Mouse (Mus musculus) c-Kit-positive CD71-negative TER-119-negative erythroid progenitor cells, embryonic 14.5 days (primary cell): Measurements from ENCODE around the gene Sipa1l1.

Experiments
- DNase-seq: peaks from one replicate; pipeline ENCODE4 v3.0.0-alpha.2; 2013; ENCODE audit warnings: low read depth

The Sipa1l1 gene

GRCm38 (mm10) chr12:82247371-82248258 is 78.5 kb downstream of the Sipa1l1 start:
- DNase-seq, result no peak

GRCm38 (mm10) chr12:82248501-82248900 is 79.4 kb downstream of the Sipa1l1 start:
- DNase-seq, result no peak

DNA sequence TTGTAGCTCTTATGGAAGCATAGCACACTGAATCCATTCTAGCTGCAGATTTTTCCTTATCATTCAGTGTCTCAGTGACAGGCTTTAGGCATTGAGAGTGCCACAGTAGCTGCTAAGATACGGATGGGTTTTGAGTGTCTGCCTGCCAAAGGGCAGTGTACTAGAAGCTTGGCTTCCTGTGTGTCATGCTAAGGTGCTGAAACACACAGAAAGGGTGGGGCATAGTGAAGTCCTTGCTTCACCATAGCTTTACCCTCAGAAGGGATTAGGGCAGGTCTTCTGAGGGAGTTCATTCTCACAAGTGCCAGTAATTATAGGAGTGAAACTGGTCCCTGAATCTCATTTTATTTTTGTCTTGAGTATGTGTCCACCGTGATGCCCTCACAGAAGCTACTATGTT is 82.2 kb downstream of the Sipa1l1 start:
- no peak for DNase-seq

GRCm38 (mm10) chr12:82254076-82254475 is 85.0 kb downstream of the Sipa1l1 start:
- DNase-seq, result no peak

DNA sequence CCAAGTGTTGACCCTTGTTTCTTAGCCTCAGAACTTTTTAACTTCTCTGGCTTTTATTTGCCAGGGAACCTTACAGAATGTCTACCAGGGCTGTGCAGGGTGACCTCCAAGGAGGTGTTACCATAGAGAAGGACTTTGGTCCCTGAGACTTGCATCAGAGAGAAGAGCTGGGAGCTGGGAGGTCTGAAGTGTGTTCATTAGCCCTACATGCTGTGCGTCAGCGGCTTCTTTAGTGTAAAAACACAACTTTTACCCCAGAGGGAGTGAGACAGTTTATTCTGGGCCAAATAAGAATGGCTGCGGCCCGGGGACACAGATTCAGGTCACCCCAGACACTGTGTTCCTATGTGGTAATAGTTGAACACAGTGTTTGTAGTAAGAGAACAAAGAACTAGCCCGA is 86.9 kb downstream of the Sipa1l1 start:
- DNase-seq, result no peak

DNA sequence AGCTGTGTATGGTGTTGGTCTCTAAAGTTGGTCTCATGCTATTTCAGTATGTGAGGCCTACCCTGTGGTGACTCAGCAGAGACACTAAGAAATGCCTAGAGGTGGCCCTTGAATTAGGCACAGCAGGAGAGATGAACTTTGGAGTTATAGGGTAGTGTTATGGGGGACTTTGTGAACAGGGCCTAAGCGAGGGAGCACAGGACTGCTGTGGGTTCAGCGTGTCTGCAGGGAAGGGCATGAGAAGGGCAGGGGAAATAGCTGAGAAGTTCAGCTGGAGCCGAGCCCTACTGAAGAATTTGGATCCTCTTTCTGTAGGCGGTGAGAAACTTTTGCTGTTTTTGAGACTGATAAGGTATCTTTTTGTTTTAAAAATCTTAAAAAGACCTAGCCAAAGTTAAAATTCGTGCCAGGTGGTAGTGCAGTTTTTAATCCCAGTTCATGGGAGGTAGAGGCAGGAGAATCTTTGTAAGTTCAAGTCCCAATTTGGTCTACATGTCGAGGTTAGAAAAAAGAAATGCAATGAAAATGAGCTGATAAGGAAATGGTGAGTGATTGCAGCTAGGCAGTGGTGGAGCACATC is 87.9 kb downstream of the Sipa1l1 start:
- no peak for DNase-seq

GRCm38 (mm10) chr12:82257994-82258785 is 89.1 kb downstream of the Sipa1l1 start:
- no peak for DNase-seq

DNA sequence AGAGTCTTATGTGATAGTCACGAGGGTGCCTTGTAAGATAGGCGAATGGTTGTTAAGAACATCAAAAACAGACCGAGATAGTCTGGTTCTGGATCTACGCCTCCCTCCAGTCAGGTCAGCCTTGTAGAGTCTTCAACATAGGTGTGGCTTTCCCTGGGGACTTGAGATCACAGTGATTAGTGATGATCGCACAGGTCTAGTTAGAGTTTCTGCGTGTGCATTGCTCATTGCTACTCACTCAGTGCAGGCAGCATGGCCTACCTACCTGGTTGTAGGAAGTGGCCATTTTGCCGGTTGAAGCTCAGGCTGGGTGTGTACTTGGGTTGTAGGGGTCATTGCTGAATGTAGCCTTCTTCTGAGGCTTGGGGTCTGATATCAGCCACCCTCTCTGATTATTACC is 94.3 kb downstream of the Sipa1l1 start:
- no peak for DNase-seq

DNA sequence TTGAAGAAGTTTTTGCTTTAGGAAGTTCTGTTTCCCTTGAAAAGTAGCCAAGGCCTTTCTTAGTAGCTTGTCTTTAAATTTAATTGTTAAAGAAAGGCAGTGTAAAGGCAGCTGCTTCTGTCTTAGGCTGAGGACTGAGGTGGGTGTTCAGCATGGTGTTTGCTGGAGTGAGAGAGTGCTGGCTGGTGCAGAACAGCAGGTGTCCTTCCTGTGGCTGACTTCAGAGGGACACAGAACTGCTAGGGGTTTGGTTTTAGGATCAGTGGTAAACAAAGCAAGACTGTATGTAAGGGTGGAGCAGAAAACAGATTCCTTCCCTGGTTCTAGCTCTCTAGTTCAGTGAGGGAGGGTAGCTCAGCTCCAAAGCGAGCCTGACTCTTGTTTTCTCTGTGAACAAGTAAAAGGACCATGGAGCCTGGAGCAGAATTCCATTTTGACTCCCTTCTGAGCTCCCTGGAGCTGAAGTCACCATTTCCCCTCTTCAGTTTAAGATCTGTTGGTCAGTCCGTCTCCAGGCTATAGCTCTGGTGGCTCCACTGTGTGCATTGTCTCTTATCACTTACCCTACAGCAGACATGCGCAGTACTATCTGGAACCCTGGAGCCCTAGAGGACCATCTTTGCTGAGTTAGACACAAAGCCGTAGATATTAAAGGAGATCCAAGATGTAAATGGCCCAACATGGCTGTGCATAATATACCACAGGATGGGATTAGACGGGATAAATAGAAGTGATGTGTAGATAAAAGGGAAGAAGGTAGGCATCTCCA is 95.1 kb downstream of the Sipa1l1 start:
- DNase-seq, result no peak

DNA sequence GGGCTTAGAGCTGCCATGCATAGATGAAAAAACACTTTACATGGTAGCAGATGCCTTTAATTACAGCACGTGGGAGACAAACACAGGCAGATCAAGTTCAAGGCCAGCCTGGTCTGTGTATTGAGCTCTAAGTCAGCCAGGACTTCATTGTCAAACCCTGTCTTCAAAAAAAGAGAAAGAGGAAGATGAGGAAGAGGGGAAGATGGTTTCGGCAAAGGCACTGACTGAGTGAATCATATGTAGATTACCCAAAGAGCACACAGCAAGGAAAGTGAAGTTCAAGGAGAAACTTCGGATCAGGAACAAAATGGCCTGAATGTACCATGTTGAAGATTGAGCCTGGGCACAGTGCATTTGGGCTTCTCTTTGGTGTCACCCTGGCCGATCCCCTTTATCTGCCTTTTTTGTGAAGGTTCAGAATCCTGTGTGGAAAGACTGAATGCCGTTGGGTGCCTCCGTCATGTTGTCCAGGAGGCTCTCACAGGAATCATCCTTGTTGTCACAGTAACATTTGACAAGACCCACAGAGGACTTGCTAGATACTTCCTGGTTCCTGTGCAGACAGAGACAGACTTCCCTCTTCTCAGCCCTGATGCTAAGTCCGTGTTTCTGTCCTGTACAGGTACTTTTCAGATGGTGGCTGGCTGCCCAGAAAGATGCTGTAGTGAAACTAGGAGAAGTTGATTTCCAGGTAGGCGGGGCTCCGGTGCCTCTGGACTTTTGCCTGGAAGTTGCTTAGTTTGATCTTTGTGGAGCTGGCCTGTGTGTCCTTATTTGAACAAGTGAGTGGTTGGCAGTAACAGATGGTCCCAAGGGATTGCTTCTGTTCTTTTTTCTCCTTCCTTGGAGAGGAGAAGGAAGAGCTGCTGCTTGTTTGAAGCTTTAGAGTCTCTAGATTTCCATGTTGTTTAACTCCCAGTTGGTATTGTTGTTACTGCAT is 96.5 kb downstream of the Sipa1l1 start:
- no peak for DNase-seq

DNA sequence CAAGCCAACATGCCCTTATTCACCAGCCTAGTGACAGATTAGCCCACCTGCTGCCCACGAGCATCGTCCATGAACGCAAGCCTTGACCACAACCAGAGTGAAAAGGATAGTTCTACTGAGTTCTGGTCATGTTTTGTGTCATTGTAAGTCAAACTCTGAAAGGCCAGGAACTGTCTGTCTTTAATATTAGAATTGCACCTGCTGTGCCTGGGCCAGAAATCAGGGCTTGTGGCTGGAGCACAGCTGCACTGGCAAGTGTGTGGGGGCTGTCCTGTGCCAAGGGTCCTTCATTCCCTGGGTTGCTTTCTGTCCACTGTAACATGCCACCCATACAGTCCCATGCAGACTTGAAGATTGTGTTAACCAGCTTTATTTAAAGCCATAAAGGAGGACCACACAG is 102.3 kb downstream of the Sipa1l1 start:
- DNase-seq, result no peak

- DNase-seq, result no peak
These were observed 104.4 kb downstream of the Sipa1l1 start for GRCm38 (mm10) chr12:82273503-82273902.

DNA sequence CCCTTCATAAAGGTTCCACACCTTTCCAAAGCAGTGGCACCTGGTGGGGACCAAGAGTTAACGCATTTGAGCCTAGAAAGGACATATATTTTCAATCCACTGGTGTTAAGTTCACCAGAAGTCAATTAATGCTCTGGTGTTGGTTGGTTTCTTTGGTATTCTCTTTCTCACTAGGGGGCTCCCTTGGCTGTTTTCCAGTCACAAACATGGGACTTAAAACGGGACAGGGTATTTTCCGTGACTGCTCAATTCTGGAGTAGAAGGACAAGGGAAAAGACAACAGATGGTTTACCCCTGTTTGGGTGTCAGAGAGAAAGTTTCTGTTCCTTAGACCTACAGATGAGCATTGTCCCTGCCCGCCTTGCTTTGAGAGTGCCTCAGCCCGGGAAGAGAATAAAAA is 105.5 kb downstream of the Sipa1l1 start:
- DNase-seq, result no peak

GRCm38 (mm10) chr12:82275767-82276166 is 106.6 kb downstream of the Sipa1l1 start:
- no peak for DNase-seq

GRCm38 (mm10) chr12:82276591-82276990 is 107.5 kb downstream of the Sipa1l1 start:
- no peak for DNase-seq

- DNase-seq, result no peak
These were observed 115.5 kb downstream of the Sipa1l1 start for GRCm38 (mm10) chr12:82284617-82285016.

DNA sequence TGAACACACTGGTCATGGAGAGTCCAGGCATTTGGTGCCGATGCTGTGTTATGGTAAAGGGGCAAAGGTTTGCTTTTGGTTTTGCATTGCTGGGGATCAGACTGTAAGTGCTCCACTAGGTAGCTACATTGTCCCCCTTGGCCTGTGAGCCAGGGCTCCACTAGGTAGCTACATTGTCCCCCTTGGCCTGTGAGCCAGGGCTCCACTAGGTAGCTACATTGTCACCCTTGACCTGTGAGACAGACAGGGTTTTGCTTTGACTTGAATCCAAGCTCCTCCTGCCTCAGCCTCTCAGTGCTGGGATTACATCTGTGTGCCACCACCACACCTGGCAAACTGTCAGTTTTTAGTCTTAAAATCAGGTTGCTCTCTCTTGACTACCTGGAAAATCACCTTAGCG is 115.9 kb downstream of the Sipa1l1 start:
- no peak for DNase-seq

DNA sequence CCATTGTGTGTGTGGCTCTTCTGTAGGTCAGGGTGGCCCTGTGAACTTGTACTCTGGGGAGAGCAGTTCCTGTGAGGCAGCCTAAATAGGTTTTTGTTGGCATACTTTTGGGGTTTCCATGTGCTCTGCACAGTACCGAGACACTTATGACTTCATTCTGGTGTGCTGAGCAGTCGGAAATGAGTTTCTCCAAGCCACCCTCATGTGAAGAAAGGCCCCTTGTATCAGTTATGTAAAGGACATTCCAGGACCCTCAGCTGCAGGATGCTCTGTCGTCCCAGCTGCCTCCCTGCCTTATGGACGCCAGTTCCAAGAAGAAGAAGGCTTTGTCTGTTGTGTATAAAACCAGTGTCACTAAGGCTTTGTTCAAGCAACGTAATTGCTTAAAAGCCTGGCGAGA is 116.9 kb downstream of the Sipa1l1 start:
- DNase-seq, result no peak

DNA sequence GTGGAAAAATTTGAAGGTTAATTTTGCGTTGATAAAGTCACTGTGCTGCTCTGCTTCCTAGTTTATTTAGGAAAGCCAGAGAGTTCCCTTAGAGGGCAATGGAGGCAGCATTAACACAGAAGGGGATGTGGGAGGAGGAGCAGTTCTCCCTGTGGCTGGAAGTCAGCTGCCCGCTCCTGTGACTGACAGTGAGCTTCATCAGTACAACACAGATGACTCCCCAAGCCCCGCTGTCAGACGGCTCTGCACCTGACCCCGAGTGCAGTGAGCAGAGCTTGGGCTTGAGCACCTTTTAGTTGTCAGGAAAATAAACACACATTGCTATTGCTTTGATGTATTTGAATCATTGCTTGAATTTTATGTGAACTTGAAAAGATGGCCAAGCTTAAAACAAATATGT is 117.7 kb downstream of the Sipa1l1 start:
- DNase-seq, result no peak

DNA sequence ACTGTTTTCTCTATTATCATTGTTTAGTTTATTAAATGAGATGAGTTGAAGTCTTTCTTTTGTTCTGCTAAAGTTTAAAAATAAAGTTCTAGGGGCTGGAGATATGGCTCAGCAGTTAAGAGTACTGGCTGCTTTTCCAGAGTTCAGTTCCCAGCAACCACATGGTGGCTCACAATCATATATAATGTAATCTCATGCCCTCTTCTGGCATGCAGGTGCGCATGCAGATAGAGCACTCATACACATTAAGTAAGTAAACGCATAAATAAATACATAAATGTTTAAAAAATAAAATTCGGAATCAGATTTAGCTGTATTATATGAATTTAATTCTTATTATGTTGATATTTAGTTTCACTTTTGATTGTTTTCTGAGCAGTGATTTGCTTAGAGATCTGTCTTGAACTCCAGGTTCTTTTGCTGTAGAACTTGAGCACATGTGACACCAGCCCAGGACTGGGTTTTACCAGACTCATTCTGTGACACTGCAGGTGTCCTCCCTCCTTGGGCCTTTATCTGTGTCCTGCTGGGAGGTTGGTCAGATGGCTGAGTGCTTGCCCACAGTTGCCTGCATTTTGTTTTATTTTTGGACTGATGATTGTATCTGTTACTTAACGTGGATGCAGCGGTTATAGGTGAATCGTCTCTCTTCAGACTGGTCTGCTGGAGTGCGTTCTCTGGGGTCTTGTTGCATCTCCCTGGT is 124.6 kb downstream of the Sipa1l1 start:
- no peak for DNase-seq
